Mouse (Mus musculus): ENCODE results near the gene Slc38a10.

Slc38a10 gene

DNA sequence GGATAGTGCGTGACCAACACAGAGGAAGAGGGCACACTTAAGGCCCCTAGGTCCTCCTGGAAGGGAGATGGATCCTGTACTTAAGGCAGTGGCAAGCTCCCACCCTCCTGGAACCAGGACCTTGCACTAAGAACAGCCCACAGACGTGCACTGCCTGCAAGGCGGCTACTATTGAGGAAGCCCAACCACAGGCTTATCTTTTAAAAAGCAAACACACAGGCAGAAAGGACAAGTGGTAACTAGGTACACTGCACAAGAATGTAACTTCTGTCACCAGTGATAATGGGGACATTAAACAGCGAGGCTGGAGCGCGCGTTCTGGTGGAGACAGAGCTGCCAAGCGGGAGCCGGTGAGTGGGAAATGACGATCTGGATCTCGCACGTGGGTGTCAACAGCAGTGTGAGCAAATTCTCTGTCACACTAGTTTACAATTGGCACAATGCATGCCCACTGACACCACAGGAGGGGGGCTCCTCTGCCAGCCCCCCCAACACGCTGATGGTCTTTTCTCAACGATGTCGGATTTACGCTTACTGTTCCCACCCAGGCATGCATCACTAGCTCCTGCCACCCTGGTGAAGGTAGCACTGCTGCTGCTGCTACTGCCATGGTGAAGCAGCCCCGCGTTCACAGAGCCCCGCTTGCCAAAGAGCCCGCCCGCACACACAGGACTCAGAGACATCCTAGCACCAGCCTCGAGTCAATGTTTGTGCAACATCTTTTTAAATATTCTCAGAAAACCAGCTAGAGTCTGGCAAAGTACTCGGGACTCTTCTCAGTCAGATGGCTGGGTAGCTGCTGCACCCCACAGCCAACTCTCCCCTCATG is 14.1 kb downstream of the Slc38a10 start:
- no peak for DNase-seq

GRCm38 (mm10) chr11:120136195-120136594 is 15.0 kb downstream of the Slc38a10 start:
- DNase-seq, result no peak

GRCm38 (mm10) chr11:120134847-120135530 is 16.2 kb downstream of the Slc38a10 start:
- no peak for DNase-seq

DNA sequence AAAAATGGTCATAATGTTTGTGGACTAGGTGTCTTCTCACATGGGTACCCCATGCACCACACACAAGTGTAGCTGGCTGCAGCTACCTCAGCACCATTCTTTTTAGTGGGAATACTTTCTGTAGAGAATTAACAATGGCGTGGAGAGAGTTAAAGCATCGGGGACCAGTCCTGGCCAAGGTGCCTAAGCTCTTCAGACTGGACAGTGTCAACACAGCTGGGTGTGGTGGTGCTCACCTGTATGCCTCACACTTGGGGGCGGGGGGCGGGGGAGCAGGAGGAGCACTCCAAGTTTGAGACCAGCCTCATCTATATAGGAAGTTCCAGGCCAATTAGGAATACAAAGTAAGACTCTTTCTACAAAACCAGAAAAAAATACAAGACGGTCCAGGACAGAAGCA is 17.0 kb downstream of the Slc38a10 start:
- DNase-seq, result no peak

DNA sequence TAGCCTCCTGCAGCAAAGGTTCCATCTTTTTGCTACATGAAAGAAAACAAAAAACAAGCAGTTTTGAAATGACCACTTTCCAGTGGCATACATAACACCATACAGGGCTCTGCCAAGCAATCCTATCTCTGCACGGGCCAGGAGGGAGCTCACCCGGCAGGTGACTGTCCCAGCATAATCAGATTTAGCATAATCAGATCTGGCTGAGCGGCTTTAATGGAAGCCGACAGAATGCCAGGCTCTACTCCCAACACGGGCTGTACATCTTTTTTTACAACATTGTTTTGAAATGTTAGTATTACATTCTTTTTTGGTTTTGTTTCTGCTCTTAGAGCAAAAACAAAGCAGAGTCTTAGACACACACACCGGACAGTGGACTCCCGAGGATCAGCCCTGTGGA is 21.9 kb downstream of the Slc38a10 start:
- DNase-seq, result no peak

- DNase-seq, result no peak
These were observed 24.3 kb downstream of the Slc38a10 start for GRCm38 (mm10) chr11:120126845-120127244.

- DNase-seq, result no peak
These were observed 29.0 kb downstream of the Slc38a10 start for GRCm38 (mm10) chr11:120122126-120122525.

- peak; percentile 43 for DNase-seq
These were observed 30.3 kb downstream of the Slc38a10 start for GRCm38 (mm10) chr11:120120642-120121420.

DNA sequence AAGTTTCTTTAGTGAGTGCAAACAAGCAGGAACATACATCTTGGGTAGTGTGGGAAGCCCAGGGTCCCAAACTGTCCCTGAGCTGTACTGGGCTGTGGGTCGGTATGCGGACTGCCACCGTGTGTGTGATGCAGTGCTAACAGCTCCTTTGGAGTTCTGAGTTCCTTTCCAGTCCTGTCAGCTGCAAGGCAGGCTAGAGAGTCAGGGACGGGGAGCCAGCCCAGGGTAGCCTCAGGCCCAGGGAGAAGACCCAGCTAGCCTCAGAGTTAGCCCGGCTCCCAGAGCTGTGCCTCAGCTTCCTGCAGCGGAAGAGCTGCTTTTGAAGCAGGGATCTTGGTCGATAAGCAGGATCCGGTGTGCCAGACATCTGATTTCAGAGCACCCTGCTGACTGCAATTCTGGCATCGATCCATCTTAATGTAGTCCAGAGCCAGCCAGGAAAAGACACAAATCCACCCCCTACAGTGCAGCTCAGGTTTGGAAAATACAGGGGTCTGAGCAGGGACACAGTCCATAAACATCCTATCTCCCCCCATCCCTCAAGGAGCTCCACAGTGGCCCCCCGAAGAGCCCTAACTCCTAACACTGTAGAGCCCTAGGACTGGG is 31.1 kb downstream of the Slc38a10 start:
- DNase-seq, result no peak

- DNase-seq, result no peak
These were observed 32.0 kb downstream of the Slc38a10 start for GRCm38 (mm10) chr11:120119108-120119507.

DNA sequence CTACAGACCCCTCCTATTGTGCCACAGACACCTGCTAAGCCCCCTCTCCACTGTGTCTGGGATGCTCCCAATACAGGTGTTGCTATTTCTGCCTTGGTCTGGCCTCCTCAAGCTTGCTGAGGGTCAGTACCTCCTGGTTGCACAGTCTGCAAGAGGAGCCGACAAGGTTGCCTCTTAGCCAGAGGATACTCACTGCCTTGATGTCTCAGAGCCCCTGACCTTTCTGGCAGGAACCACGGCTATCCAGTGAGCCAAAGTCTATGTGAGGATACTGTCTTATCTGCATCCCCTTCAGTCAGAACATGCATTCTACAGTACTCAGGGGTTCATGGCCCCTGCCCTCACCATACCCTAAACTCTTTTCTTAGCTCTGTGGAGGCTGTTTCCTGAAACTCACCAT is 33.5 kb downstream of the Slc38a10 start:
- no peak for DNase-seq

GRCm38 (mm10) chr11:120114488-120115215 is 36.5 kb downstream of the Slc38a10 start:
- no peak for DNase-seq

GRCm38 (mm10) chr11:120112136-120112535 is 39.0 kb downstream of the Slc38a10 start:
- no peak for DNase-seq

DNA sequence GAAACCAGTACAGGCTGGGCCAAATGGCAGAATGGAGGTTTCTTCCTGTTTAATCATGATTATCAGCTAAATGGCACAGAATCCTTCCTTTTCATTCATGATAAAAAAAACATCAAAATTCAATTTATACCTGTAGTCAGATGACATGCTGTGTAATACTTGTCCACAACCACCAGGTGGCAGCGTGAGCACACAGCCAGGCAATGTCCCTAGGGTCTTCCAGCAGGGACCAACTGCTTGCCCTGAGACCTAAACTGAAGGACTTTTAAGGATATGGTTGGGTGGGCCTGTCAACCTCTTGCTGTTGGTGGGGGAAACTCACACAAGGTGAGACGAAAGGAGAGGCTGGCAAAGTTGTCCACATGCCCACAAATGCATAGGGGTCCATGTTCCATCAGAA is 40.1 kb downstream of the Slc38a10 start:
- DNase-seq, result peak; percentile 62

GRCm38 (mm10) chr11:120110554-120110953 is 40.6 kb downstream of the Slc38a10 start:
- DNase-seq, result no peak

GRCm38 (mm10) chr11:120109558-120110210 is 41.5 kb downstream of the Slc38a10 start:
- DNase-seq, result no peak

DNA sequence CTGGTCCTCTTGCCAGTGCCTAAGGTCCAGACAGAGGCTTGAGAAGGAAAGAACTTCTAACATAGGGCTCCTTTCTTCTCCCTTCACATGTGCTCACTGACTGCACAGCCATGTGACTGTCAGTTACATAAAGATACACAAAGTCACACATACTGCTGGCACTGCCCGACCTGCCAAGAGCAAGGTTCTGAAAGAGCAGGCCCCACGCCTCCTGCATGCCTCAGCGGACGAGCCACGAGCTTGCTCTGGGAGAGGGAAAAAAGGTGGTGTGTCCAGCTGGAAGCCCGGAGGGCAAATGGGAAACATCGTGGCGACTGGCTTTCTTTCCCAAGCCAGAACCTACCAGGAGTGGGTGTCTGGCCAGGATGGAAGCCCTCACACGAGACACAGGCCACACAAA is 43.4 kb downstream of the Slc38a10 start:
- DNase-seq, result no peak

GRCm38 (mm10) chr11:120107026-120107425 is 44.1 kb downstream of the Slc38a10 start:
- DNase-seq, result no peak

- no peak for DNase-seq
These were observed 47.6 kb downstream of the Slc38a10 start for GRCm38 (mm10) chr11:120103431-120103997.

DNA sequence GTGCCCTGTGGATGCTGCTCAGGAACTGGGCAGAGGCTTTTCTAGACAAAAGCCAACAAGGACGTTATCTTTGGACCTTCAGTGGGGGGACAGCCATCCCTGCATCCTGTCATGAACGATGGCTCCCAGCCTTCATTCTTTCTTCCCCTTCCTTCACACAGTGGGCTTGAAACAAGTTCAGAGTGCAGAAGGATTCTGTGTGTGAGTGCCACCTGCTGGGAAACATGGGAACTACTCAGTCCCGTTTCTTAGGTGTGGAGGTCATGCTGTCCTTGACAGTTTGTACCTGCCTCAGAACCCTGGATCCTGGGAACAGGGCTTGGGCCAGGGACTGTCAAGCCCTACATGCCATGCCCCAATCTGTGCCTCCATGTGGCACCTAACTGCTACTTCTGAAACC is 50.1 kb downstream of the Slc38a10 start:
- peak; percentile 74 for DNase-seq
